Mouse (Mus musculus) bone marrow, adult 2 months (tissue): ENCODE results near the gene Olfr1080.

Experiments used
- CTCF ChIP-seq: fragments of 200-500 bp; IDR thresholded peaks from 2 replicates; pipeline ENCODE4 v1.5.1; 2011; ENCODE audit warnings: low read length, control low read depth; ENCODE audit not compliant: control insufficient read depth, insufficient read depth
- POLR2A ChIP-seq: fragments of 200-500 bp; IDR thresholded peaks from 2 replicates; pipeline ENCODE4 v1.6.1; 2011; ENCODE audit warnings: low read depth, mild to moderate bottlenecking, control low read depth, low read length, borderline replicate concordance; ENCODE audit not compliant: control insufficient read depth

DNA sequence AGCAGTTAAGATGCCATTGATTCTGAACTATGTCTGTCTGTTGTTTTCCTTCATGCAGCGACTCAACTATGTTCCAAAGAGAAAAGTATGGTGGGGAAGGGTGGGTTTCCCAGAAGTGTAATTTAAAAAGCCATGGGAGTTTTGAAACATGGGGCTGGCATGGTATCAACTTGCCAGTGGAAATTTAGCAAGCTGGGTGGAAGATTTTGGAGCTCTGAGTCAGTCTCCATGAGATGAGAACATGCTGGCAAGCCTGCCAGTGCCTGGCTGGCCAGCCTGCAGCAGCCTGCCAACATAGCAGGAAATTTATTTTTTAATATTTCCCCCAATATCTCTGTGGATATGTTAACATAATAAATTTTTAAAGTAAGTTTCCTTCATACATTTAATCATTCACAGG lies 27.0 kb downstream of the Olfr1080 start:
- TF ChIP-seq CTCF (no peak), POLR2A (no peak)
